Mouse (Mus musculus): ENCODE results near the gene Tmem269. TPM values are rescaled to one million over a fixed set of nuclear protein-coding genes. Genes with fewer than 3 reads are reported as not detected.

Gene Tmem269
- polyA plus RNA-seq, 1 experiment from 2014 or later, result not detected

DNA sequence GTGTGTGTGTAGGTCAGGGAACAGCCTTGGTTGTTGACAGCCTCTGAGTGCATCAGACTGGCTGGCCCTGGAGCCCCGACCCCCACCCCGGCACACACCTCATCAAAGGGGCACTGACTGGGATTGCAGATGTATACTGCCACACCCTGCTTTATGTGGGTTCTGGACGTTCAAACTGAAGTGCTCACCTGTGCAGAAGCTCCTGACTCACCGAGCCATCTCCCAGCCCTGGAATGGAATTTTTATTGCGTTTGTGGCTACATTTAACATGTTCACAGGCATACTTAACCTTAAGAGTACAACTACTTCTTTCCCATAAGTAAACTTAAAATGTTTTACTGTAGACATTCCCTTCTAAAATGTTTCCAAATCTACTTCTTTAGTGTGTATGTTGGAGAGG lies 60.1 kb downstream of the Tmem269 start:
- H3K27me3 ChIP-seq, result peaks cover 7% of the 10 kb centered on the region; the same call in 1 of the 2 replicates
- H3K4me1 ChIP-seq (replicated peaks), result no peaks in the 10 kb centered on the region
- no peak overlapping the region for H3K4me3 ChIP-seq (replicated peaks)
- no peak overlapping the region for H3K4me2 ChIP-seq
- no peak overlapping the region for H3K9ac ChIP-seq
- no peaks in the 10 kb centered on the region for H3K36me3 ChIP-seq (replicated peaks)
- ATAC-seq (ENCODE audit: insufficient read depth), result no peak
- no peak overlapping the region for H3K27ac ChIP-seq (replicated peaks)
- H3K9me3 ChIP-seq (replicated peaks), result no peaks in the 10 kb centered on the region
- 70% methylated on average over 5 of the region's 5 CpGs for WGBS (ENCODE audit: insufficient replicate concordance)

DNA sequence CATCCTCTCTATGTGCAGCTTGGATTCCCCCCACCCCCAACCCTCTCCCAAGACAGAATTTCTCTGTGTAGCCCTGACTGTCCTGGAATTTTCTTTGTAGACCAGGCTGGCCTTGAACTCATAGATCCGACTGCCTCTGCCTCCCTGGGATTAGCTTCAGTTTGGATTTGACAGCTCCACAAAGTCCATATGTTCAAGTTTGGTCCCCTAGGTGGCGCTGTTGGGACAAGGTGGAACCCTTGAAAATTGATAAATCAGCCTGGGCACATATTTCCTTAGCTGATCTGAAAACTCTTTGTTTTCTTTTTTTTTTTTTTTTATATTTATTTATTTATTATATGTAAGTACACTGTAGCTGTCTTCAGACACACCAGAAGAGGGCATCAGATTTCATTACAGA lies 60.8 kb downstream of the Tmem269 start:
- no peak overlapping the region for H3K9ac ChIP-seq
- 17% methylated on average over 2 of the region's 2 CpGs for WGBS (ENCODE audit: insufficient replicate concordance)
- no peak for ATAC-seq (ENCODE audit: insufficient read depth)
- H3K27me3 ChIP-seq, result peaks cover 7% of the 10 kb centered on the region; the same call in 1 of the 2 replicates
- H3K36me3 ChIP-seq (replicated peaks), result no peaks in the 10 kb centered on the region
- H3K27ac ChIP-seq (replicated peaks), result no peak overlapping the region
- H3K9me3 ChIP-seq (replicated peaks), result no peaks in the 10 kb centered on the region
- no peaks in the 10 kb centered on the region for H3K4me1 ChIP-seq (replicated peaks)
- no peak overlapping the region for H3K4me2 ChIP-seq
- no peak overlapping the region for H3K4me3 ChIP-seq (replicated peaks)

Other genes starting within 250 kb of the Tmem269 start
- gene Slc2a1, start 109.5 kb downstream of the Tmem269 start, polyA plus RNA-seq (2015; fragmentation: Nextera tagmentation; extraction: Ambion mirVana), result 293 and 326 TPM in 2 replicates
- 2.2 and 2.5 TPM in 2 replicates for gene Zfp691, start 44.0 kb downstream of the Tmem269 start, polyA plus RNA-seq (2015; fragmentation: Nextera tagmentation; extraction: Ambion mirVana)
- gene Ermap, start 28.2 kb downstream of the Tmem269 start, polyA plus RNA-seq (2015; fragmentation: Nextera tagmentation; extraction: Ambion mirVana), result 386 and 428 TPM in 2 replicates
- gene Svbp, start 22.9 kb downstream of the Tmem269 start, polyA plus RNA-seq (2015; fragmentation: Nextera tagmentation; extraction: Ambion mirVana), result 82.6 and 91.9 TPM in 2 replicates
- gene AU022252, start 14.5 kb upstream of the Tmem269 start, polyA plus RNA-seq (2015; fragmentation: Nextera tagmentation; extraction: Ambion mirVana), result 11.4 and 11.5 TPM in 2 replicates
- gene P3h1, start 14.7 kb upstream of the Tmem269 start, polyA plus RNA-seq (2015; fragmentation: Nextera tagmentation; extraction: Ambion mirVana), result 8.0 and 9.2 TPM in 2 replicates
- not detected in 2 replicates for gene Cldn19, start 37.2 kb upstream of the Tmem269 start, polyA plus RNA-seq (2015; fragmentation: Nextera tagmentation; extraction: Ambion mirVana)
- 219 and 221 TPM in 2 replicates for gene Ybx1, start 76.4 kb upstream of the Tmem269 start, polyA plus RNA-seq (2015; fragmentation: Nextera tagmentation; extraction: Ambion mirVana)
- 44.8 and 53.9 TPM in 2 replicates for gene Ppih, start 102.3 kb upstream of the Tmem269 start, polyA plus RNA-seq (2015; fragmentation: Nextera tagmentation; extraction: Ambion mirVana)
- gene Ccdc30, start 197.3 kb upstream of the Tmem269 start, polyA plus RNA-seq (2015; fragmentation: Nextera tagmentation; extraction: Ambion mirVana), result 1.1 and 1.5 TPM in 2 replicates
- 13.0 and 14.5 TPM in 2 replicates for gene Ppcs, start 204.2 kb upstream of the Tmem269 start, polyA plus RNA-seq (2015; fragmentation: Nextera tagmentation; extraction: Ambion mirVana)
- gene Zmynd12, start 204.6 kb upstream of the Tmem269 start, polyA plus RNA-seq (2015; fragmentation: Nextera tagmentation; extraction: Ambion mirVana), result 0.09 and 0.13 TPM in 2 replicates

Measured in liver, embryonic 15.5 days (tissue).